Mouse (Mus musculus) lung, embryonic 14.5 days (tissue): ENCODE measurements around the gene Chuk. TPM values are rescaled to one million over a fixed set of nuclear protein-coding genes. Genes with fewer than 3 reads are reported as not detected.

Experiments used
- ATAC-seq: fragments of 200-750 bp; cut with Nextera tagmentation; 2 replicates; pipeline ENCODE4 v1.8.0; 2017; ENCODE audit warnings: mild to moderate bottlenecking, moderate TSS enrichment, moderate library complexity; ENCODE audit not compliant: insufficient read depth
- DNase-seq: peaks from one replicate; pipeline ENCODE4 v3.0.0-alpha.2; 2015
- H3K27ac ChIP-seq: fragments of 300-500 bp; sonication (generic); 2 replicates; pipeline ENCODE4 v1.5.1; 2014; ENCODE audit warnings: low read depth, mild to moderate bottlenecking, moderate library complexity
- H3K27me3 ChIP-seq: fragments of 300-500 bp; sonication (generic); 2 replicates; pipeline ENCODE4 v1.6.1; 2014; ENCODE audit warnings: low read length, control low read depth; ENCODE audit not compliant: insufficient read depth
- H3K36me3 ChIP-seq: fragments of 300-500 bp; sonication (generic); 2 replicates; pipeline ENCODE4 v1.6.1; 2014; ENCODE audit warnings: control low read depth; ENCODE audit not compliant: insufficient read depth
- H3K4me1 ChIP-seq: fragments of 300-500 bp; sonication (generic); 2 replicates; pipeline ENCODE4 v1.6.1; 2014; ENCODE audit warnings: antibody characterized with exemption, control low read depth; ENCODE audit not compliant: insufficient read depth
- H3K4me2 ChIP-seq: fragments of 300-500 bp; sonication (generic); 2 replicates; pipeline ENCODE4 v1.6.1; 2014; ENCODE audit warnings: mild to moderate bottlenecking
- H3K4me3 ChIP-seq: fragments of 300-500 bp; sonication (generic); 2 replicates; pipeline ENCODE4 v1.5.1; 2014; ENCODE audit warnings: low read depth, low read length
- H3K9ac ChIP-seq: fragments of 300-500 bp; sonication (generic); 2 replicates; pipeline ENCODE4 v1.6.1; 2014
- H3K9me3 ChIP-seq: fragments of 300-500 bp; sonication (generic); 2 replicates; pipeline ENCODE4 v1.6.1; 2016; ENCODE audit warnings: low read depth, low read length, control low read depth
- CTCF ChIP-seq: IDR thresholded peaks from 2 replicates; pipeline ENCODE4 v1.5.1; 2016; ENCODE audit warnings: antibody characterized with exemption, low read depth
- WGBS: fragments of 180-500 bp; shearing (Covaris S2); extraction: QIAGEN DNeasy Blood & Tissue Kit; methylation state at CpG from one replicate; pipeline ENCODE4 v1.1.7; 2014; 5-methylcytosine and 5-hydroxymethylcytosine counted together
- polyA plus RNA-seq: library from polyadenylated mRNA; unstranded; fragments of >200 nt; fragmentation: Nextera tagmentation; extraction: Ambion mirVana; gene quantifications from 2 replicates; pipeline ENCODE4 v1.2.1, GENCODE M21; 2014

Chuk gene
- polyA plus RNA-seq, 1 experiment from 2014 or later, result 44.7 TPM

- Histone ChIP-seq H3K4me1 (no peaks in the 10 kb centered on the region), H3K4me3 (no peak overlapping the region), H3K27me3 (no peaks in the 10 kb centered on the region), H3K9me3 (no peaks in the 10 kb centered on the region), H3K27ac (no peak overlapping the region), H3K9ac (no peak overlapping the region), H3K36me3 (peaks cover 54% of the 10 kb centered on the region), H3K4me2 (no peak overlapping the region)
- TF ChIP-seq CTCF, result no peak
- ATAC-seq (no peak), DNase-seq (no peak)
- WGBS, result 85% methylated on average over 4 of the region's 4 CpGs
Measured at GRCm38 (mm10) chr19:44077024-44077423, 30.3 kb downstream of the Chuk start.

DNA sequence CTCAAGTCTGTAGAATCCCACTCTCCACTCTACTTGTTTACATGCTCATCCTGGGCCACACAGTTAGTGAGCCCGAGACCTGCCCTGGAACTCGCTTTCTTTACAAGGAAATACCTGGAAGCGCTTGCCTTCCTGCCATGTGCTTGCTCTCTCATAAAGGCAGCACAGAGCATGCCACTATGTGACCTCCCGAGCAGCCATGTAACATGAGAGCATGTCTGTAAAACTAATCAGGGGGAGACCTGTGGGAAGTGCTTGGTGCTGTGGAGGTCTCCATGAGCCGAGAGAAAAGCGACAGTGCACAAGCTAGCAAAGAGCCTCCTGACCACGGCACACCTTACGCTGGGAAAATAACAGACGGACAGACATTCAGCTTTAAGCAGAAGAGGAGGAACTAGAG, 30.8 kb downstream of the Chuk start:
- H3K27ac ChIP-seq, result no peak overlapping the region

GRCm38 (mm10) chr19:44074986-44075385, 32.3 kb downstream of the Chuk start:
- Histone ChIP-seq H3K27me3 (no peaks in the 10 kb centered on the region), H3K27ac (no peak overlapping the region), H3K9ac (no peak overlapping the region), H3K9me3 (no peaks in the 10 kb centered on the region), H3K4me1 (no peaks in the 10 kb centered on the region), H3K36me3 (peaks cover 43% of the 10 kb centered on the region), H3K4me2 (no peak overlapping the region), H3K4me3 (no peak overlapping the region)
- WGBS, result 84% methylated on average over 11 of the region's 11 CpGs
- no peak for ATAC-seq
- DNase-seq, result no peak
- no peak for TF ChIP-seq CTCF

More for the DNA sequence above, 30.8 kb downstream of the Chuk start:
- peaks cover 54% of the 10 kb centered on the region for H3K36me3 ChIP-seq
- DNase-seq (no peak), ATAC-seq (no peak)
- no peak overlapping the region for H3K4me3 ChIP-seq
- TF ChIP-seq CTCF, result no peak
- no peaks in the 10 kb centered on the region for H3K9me3 ChIP-seq
- 78% methylated on average over 9 of the region's 9 CpGs for WGBS
- H3K4me2 ChIP-seq, result no peak overlapping the region
- no peaks in the 10 kb centered on the region for H3K27me3 ChIP-seq
- H3K4me1 ChIP-seq, result no peaks in the 10 kb centered on the region
- H3K9ac ChIP-seq, result no peak overlapping the region

DNA sequence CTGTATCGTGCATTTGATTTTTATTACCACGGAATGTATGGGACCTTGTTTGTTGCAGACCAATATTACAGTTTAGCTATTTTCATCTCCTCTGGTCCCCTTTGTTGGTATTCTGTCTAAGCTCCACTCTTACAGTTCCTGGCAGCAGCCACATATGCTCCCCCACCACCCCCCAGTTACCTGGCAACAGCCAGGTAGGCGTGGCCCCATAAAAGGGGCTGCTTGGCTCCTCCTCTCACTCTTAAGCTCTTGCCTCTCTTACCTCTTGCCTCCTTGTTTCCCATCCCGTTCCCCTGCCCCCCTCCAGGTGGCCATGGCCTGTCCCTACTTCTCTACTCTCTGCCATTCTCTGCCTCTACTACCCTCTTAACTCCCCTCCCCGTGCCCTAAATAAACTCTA, 36.1 kb downstream of the Chuk start:
- Histone ChIP-seq H3K4me2 (no peak overlapping the region), H3K36me3 (peaks cover 27% of the 10 kb centered on the region), H3K4me1 (no peaks in the 10 kb centered on the region; the same call in 1 of the 2 replicates), H3K27me3 (no peaks in the 10 kb centered on the region), H3K9ac (no peak overlapping the region), H3K4me3 (no peak overlapping the region), H3K9me3 (no peaks in the 10 kb centered on the region), H3K27ac (no peak overlapping the region)
- TF ChIP-seq CTCF, result no peak
- no peak for DNase-seq
- 51% methylated on average over 5 of the region's 5 CpGs for WGBS
- no peak for ATAC-seq

GRCm38 (mm10) chr19:44069914-44070232, 37.4 kb downstream of the Chuk start:
- Histone ChIP-seq H3K4me3 (peak overlapping the region; percentile 75), H3K9ac (peak overlapping the region; percentile 74), H3K4me2 (peak overlapping the region; percentile 90), H3K27ac (no peak overlapping the region), H3K36me3 (peaks cover 21% of the 10 kb centered on the region), H3K4me1 (no peaks in the 10 kb centered on the region; the same call in 1 of the 2 replicates), H3K9me3 (no peaks in the 10 kb centered on the region), H3K27me3 (no peaks in the 10 kb centered on the region)
- WGBS, result 12% methylated on average over 4 of the region's 4 CpGs
- DNase-seq, result no peak
- no peak for TF ChIP-seq CTCF
- no peak for ATAC-seq

DNA sequence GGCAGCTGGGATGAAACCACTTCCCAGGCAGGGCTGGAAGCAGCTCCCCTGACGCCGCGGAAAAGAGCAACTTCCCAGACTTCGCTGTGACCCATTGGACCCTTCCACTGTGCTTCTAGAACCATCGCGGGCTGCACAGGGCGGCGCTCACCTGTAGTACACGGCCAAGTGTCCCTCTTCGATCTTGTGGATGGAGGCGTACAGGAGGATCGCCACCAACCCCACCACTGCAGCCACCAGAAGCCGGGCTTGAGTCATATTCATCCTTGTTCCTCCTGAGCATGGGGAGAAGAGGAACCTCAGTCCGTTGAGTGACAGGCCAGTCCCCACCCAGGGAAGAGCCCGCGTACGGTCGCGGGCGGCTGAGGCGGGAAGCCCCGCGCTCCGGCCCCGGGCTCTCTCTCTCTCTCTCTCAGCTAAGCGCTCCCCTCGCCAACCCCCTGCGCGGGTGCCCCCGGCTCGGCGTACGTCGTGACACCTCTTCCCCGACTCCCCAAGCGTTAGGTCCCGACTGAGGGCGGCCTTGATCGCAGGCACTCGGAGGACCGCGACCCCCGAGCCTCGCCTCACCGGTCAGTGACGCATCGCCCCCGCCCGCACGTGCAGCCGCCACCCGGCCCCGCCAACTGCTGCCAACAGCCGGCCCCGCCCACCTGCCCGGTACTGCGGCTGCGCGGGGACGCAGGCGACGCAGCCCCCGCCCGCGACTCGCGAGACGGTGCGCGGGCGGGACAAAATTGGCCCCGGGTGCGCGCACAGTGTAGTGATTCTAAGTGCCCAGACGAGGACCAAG, 38.0 kb downstream of the Chuk start, which contains the start of gene Erlin1:
Erlin1 (minus strand) TSS at position 665 of the 793 bp plus-strand sequence.
- Histone ChIP-seq H3K4me1 (no peaks in the 10 kb centered on the region; the same call in 1 of the 2 replicates), H3K4me3 (peak within 1 kb of the TSS; percentile 75), H3K27me3 (no peaks in the 10 kb centered on the region), H3K9me3 (no peaks in the 10 kb centered on the region), H3K9ac (peak within 1 kb of the TSS; percentile 74), H3K36me3 (peaks cover 24% of the 10 kb centered on the region; the same call in 1 of the 2 replicates), H3K27ac (peak within 1 kb of the TSS; percentile 69), H3K4me2 (peak within 1 kb of the TSS; percentile 90)
- under 1% methylated on average over 75 of the region's 75 CpGs for WGBS
- no peak for TF ChIP-seq CTCF
- peak; percentile 95 for DNase-seq
- ATAC-seq, result peak; percentile 93

DNA sequence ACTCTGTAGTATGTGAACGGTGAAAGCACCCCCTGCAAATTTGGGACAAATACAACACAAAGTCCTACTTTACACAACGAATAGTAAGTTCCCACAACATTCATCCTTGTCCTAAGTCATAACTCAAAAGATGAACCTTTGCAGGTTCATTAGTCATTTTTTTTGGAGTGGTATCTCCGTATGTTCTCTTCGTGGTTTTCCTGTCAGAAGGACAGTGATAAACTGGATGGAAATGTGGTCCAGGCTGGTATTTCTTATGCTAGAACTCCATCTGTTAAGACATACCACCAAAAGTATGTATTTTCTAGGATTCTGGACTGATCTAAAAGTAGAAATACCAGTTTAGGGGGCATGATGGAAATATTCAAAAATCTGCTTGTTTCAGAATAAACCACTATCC, 39.0 kb downstream of the Chuk start:
- Histone ChIP-seq H3K9ac (peak overlapping the region; percentile 74; the same call in 1 of the 2 replicates), H3K4me3 (peak overlapping the region; percentile 75), H3K36me3 (peaks cover 20% of the 10 kb centered on the region; the same call in 1 of the 2 replicates), H3K27ac (no peak overlapping the region), H3K4me2 (peak overlapping the region; percentile 90), H3K9me3 (no peaks in the 10 kb centered on the region), H3K27me3 (no peaks in the 10 kb centered on the region), H3K4me1 (no peaks in the 10 kb centered on the region; the same call in 1 of the 2 replicates)
- 69% methylated on average over 4 of the region's 4 CpGs for WGBS
- DNase-seq, result no peak
- TF ChIP-seq CTCF, result no peak
- no peak for ATAC-seq
